Mouse (Mus musculus) liver, adult (tissue): ENCODE data around the gene Rnf167.

Source experiments
- GATA4 ChIP-seq: IDR thresholded peaks from 2 replicates; pipeline ENCODE4 v1.6.1; 2014; ENCODE audit warnings: mild to moderate bottlenecking, low read length; ENCODE audit not compliant: insufficient replicate concordance

The Rnf167 gene

GRCm38 (mm10) chr11:70697376-70697775 is 50.3 kb downstream of the Rnf167 start:
- TF ChIP-seq GATA4, result no peak

GRCm38 (mm10) chr11:70699051-70699450 is 52.0 kb downstream of the Rnf167 start:
- TF ChIP-seq GATA4, result no peak

DNA sequence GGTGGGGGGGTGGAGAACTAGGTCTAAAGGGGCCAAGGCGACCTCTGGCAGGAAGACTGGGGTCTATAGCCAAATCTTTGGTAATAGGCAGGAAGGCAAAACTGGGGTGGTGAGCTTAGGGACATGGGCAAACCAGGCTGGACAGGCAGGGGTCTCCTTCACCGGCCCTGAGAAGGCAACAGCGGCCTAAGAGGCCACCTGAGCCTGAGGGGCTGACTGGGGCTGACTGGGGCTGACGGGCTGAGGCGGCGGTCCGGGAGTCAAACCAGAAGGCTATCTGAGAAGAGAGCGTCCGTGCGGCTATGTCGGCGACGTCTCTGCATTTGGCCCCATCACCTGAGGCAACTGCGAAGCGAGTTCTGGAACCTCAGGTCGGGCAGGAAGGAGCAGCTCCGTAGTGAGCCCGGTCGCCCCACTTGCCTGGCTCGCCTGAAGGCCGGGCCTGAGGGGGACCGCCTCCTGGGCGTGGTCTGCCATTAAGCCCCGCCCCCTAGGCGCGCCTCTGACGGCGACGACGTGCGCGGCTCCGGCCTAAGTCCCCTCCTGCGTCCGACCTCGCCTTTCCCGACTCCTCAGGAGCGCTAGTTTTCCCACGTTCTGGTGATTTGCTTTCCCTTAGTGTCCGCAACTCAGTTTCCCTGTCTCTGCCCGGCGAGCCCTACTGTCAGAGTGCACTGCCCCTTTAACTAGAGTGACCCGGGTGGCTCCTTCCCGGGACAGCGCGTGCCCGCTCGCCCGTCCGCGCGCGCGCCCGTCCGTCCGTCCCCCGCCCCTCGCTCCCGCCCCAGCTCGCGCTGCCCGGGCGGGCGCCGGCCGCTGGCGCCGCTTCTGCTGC is 52.9 kb downstream of the Rnf167 start, which contains the start of the genes Inca1 and Kif1c:
Gene Inca1 (minus strand): TSS at position 434 of the 835 bp plus-strand sequence.
Gene Kif1c (plus strand): TSS at position 827 of the 835 bp plus-strand sequence.
- no peak for TF ChIP-seq GATA4

DNA sequence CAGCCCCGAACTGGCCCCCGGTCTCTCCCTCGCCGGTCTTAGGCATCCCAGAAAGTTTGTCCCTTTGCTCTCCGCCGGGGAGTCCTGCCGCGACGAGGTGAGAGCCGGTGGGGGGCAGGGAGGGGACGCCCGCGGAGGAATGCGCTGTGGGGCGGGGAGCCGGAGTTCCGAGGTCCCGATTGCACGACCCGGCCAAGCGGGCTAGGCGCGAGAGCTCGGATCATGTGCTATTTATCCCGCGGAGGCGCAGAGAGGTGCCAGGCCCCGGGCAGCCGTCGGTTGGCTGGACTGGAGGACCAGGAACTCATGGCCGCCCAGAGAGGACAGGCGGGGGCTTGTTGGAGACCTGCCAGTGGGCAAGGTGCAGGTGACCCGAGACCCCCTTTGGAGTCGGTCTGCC is 53.6 kb downstream of the Rnf167 start:
- TF ChIP-seq GATA4, result no peak; the same call in 1 of the 2 replicates
